Mouse (Mus musculus): Measurements from ENCODE around the gene Siah1b.

Gene Siah1b

GRCm38 (mm10) chrX:164076040-164076775 is at the start of gene Siah1b:
Gene Siah1b (minus strand): TSS chrX:164076493.
- peak; percentile 92 for DNase-seq (ENCODE audit: low spot score)

GRCm38 (mm10) chrX:164123942-164124341 is 47.6 kb upstream of the Siah1b start:
- no peak for DNase-seq (ENCODE audit: low spot score)

- no peak for DNase-seq (ENCODE audit: low spot score)
Measured at GRCm38 (mm10) chrX:164113744-164114143, 37.5 kb upstream of the Siah1b start.

GRCm38 (mm10) chrX:164111146-164111545 is 34.9 kb upstream of the Siah1b start:
- no peak for DNase-seq (ENCODE audit: low spot score)

- no peak for DNase-seq (ENCODE audit: low spot score)
Measured at GRCm38 (mm10) chrX:164102656-164103055, 26.4 kb upstream of the Siah1b start.

- DNase-seq (ENCODE audit: low spot score) = no peak
Measured at GRCm38 (mm10) chrX:164102198-164102597, 25.9 kb upstream of the Siah1b start.

- DNase-seq (ENCODE audit: low spot score) = no peak
Measured at GRCm38 (mm10) chrX:164101483-164101882, 25.2 kb upstream of the Siah1b start.

GRCm38 (mm10) chrX:164095838-164096237 is 19.5 kb upstream of the Siah1b start:
- DNase-seq (ENCODE audit: low spot score) = no peak

GRCm38 (mm10) chrX:164093435-164093834 is 17.1 kb upstream of the Siah1b start:
- no peak for DNase-seq (ENCODE audit: low spot score)

- DNase-seq (ENCODE audit: low spot score) = peak; percentile 44
Measured at GRCm38 (mm10) chrX:164092300-164093169, 16.2 kb upstream of the Siah1b start.

GRCm38 (mm10) chrX:164089916-164090315 is 13.6 kb upstream of the Siah1b start:
- no peak for DNase-seq (ENCODE audit: low spot score)

GRCm38 (mm10) chrX:164088582-164088981 is 12.3 kb upstream of the Siah1b start, which contains the start of gene Cltrn:
Gene Cltrn (plus strand): TSS chrX:164088830.
- no peak for DNase-seq (ENCODE audit: low spot score)

- DNase-seq (ENCODE audit: low spot score) = no peak
Measured at GRCm38 (mm10) chrX:164082030-164082429, 5.7 kb upstream of the Siah1b start.

- peak; percentile 18 for DNase-seq (ENCODE audit: low spot score)
Measured at GRCm38 (mm10) chrX:164068968-164069367, 7.3 kb downstream of the Siah1b start.

GRCm38 (mm10) chrX:164066185-164066584 is 10.1 kb downstream of the Siah1b start:
- DNase-seq (ENCODE audit: low spot score) = peak; percentile 60

GRCm38 (mm10) chrX:164059070-164059469 is 17.2 kb downstream of the Siah1b start:
- DNase-seq (ENCODE audit: low spot score) = no peak

- no peak for DNase-seq (ENCODE audit: low spot score)
Measured at GRCm38 (mm10) chrX:164058523-164058922, 17.8 kb downstream of the Siah1b start.

- DNase-seq (ENCODE audit: low spot score) = no peak
Measured at GRCm38 (mm10) chrX:164055726-164056125, 20.6 kb downstream of the Siah1b start.

GRCm38 (mm10) chrX:164046736-164047135 is 29.6 kb downstream of the Siah1b start:
- no peak for DNase-seq (ENCODE audit: low spot score)

- DNase-seq (ENCODE audit: low spot score) = no peak
Measured at GRCm38 (mm10) chrX:164042069-164042468, 34.2 kb downstream of the Siah1b start.

- no peak for DNase-seq (ENCODE audit: low spot score)
Measured at GRCm38 (mm10) chrX:164038882-164039281, 37.4 kb downstream of the Siah1b start.

GRCm38 (mm10) chrX:164035931-164036330 is 40.4 kb downstream of the Siah1b start:
- no peak for DNase-seq (ENCODE audit: low spot score)

- no peak for DNase-seq (ENCODE audit: low spot score)
Measured at GRCm38 (mm10) chrX:164035401-164035800, 40.9 kb downstream of the Siah1b start.
